Mouse (Mus musculus) activated CD4-positive, CD25-positive, alpha-beta regulatory T cell, adult 4 months (primary cell): ENCODE results near the gene Zscan12. TPM values are rescaled to one million over a fixed set of nuclear protein-coding genes. Genes with fewer than 3 reads are reported as not detected.

Source experiments
- ATAC-seq: one replicate; pipeline ENCODE4 v1.8.0; 2017
- polyA plus RNA-seq, 2 experiments: library from polyadenylated mRNA; unstranded; fragments of 100-300 nt; shearing (Covaris generic); gene quantifications; one replicate each; pipeline ENCODE4 v1.2.1; 2017

Gene Zscan12
- polyA plus RNA-seq, 2 experiments from 2014 or later: 5.4 to 6.2 TPM

DNA sequence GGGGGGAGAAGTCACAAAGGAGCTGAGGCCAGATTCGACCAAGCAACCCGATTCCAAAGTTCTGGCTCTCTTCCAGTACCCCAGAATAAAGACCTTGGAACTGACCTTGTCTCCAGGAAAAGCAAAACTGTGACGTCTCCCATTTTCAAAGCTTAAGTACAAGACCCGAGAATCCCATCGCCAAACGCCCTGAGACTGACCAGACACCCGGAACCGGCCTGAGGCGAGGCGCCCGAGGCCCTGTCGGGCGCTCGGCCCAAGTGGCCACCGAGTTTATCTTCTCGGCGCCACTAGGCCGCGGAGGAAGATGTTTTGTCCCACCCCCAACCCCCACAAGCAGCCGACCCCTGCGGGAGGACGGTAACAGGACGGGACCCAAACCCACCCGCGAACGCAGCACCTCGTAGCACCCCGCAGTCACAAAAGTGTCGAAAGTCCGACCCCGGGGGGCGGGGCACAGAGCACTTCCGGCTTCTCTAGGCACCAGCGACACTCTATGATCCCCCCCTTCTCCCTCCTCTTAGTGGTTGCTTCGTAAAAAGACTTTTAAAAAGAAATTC lies 39.7 kb downstream of the Zscan12 start, which contains the start of gene Zkscan3:
TSS of gene Zkscan3 (minus strand) at position 469 of the 560 bp plus-strand sequence.
- ATAC-seq: peak; percentile 97

DNA sequence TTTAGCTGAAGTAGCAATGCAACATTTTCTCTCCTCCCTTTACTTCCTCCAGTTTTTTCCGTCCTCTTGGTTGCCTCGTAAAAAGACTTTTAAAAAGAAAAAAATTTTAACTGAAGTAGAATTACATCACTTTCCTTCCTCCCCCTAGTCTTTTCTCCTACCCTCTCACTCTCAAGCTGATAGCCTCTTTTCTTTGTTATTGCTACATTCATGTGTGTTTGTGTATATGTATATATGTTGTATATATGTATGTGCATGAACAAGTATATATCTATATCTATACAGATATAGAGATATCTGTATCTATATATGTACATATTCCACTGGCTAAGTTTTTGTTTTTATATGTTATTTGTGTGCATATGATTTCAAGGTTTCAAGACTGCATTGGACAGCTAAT lies 40.2 kb downstream of the Zscan12 start:
- ATAC-seq: peak; percentile 12

DNA sequence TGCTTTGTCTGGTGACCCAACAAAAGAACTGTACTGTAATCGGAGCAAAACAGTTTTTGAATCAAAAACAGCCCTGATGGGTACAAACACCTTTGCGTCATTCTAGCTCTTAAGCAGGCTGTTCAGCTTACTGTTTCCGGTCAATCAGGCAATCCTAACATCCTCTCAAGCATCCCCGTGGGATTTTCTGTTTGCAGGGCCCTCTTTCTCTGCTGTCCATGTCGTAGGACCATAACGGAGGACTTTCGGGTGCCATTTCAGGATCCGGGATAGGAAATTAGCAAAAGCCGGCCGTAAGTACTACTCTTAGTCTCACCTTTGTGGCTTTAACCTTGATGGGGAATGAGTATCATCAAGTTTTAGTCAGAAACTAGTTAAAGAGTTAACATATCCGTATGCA lies 44.7 kb downstream of the Zscan12 start:
- ATAC-seq: no peak

GRCm38 (mm10) chr13:21407969-21408804 lies 45.6 kb downstream of the Zscan12 start:
- peak; percentile 70 for ATAC-seq

GRCm38 (mm10) chr13:21408805-21409459 lies 46.3 kb downstream of the Zscan12 start:
- ATAC-seq: no peak

DNA sequence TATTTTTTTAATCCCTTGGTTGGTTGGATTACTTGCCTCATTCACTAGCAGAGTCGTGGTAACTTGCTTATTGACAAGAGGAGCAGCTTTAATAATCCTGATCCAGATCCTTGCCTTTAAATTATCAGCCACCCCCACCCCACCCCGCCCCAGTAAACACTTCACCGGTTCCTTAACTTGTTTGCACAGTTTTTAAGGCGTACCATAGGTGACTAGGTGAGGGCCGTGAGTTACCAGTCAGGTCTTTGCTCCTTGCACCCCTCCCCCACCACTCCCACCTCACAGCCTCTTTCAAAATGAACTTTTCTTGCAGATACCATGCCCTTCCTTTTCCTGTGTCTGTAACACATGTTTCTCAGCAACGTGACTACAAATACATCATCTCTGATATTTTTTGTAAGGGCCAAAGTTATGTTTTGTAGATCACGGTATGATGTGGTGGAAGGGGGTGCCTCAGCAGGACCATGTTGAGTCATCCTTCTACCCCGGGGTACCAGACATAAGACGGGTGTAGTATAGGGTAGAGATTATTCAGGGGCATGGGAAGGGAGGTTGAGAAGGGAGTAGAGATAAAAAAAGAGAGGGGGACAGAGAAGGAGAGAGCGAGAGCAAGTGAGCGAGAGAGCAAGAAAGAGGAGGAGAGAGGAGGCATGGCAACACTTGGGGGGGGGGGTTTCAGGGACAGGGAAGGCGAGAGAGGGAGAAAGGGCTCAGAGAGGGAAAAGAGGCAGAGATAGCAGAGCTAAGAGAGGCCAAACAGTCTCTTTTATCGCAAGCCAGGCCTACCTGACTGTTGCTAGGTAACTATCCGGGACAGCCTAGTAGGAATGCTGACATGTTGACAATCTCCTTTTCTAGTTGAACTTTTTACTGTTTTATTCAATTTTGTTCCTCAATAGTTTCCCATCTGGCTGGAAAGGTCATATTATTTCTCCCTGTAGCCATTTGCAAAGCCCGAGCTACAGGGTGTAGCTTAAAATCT lies 51.9 kb downstream of the Zscan12 start:
- ATAC-seq: no peak

GRCm38 (mm10) chr13:21415266-21415665 lies 52.6 kb downstream of the Zscan12 start:
- ATAC-seq: no peak

- no peak for ATAC-seq
Measured at GRCm38 (mm10) chr13:21415750-21416149, 53.1 kb downstream of the Zscan12 start.

DNA sequence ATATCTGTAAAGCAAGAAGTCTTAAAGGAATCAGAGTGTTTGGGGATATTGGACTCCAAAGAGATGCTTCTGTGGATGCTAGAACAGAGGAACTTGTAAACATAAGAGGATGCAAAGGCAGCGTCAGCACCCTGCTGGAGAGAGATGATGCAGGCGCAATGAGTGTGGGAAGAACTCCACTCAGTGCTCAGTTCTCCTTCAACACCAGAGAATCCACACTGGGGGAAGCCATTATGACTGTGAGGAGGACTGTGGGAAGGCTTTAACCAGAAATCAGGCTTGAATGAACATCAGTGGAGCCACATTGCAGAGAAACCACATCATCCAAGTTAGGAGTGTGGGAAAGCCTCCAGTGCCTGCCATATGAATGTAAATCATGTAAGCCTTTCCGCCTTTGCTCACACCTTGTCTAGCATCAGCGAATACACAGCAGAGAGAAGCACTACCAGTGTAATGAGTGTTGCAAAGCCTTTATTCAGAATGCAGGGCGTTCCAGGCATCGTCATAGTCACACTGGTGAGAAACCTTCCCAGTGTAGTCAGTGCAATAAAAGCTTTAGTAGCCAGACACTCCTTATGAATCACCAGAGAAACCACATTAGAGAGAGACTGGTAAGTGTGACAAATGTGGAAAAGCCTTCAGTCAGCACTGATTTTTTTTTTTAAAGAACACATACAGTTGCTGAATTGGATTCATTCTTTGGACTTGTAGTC lies 54.8 kb downstream of the Zscan12 start:
- ATAC-seq: no peak

DNA sequence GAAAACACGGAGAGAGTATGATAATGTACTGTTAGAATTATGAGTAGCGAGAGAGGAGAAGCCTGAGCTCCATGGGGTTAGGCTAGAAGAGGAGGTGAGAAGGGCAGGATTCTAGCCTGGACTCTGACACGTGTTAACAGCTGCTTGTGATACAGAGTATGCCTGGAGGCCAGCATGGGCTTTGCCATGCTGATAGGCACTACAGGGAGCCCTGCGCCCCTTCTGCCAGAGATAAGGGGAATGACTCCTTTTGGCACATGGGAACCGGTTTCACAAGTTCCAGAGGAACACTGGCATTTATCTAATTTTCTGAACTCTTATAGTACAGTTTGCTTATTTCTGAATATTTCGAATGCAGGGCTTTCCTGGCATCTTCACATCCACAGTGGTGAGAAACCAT lies 56.2 kb downstream of the Zscan12 start:
- ATAC-seq: no peak

Other genes with a start within 250 kb of the Zscan12 start
- not detected for gene Olfr263, start 233.2 kb upstream of the Zscan12 start, polyA plus RNA-seq
- gene Olfr1368, start 217.0 kb upstream of the Zscan12 start, polyA plus RNA-seq: not detected
- 10 to 100 TPM; 16.2 to 18.4 TPM for gene Trim27, start 183.4 kb upstream of the Zscan12 start, polyA plus RNA-seq
- not detected for gene Gpx5, start 70.1 kb upstream of the Zscan12 start, polyA plus RNA-seq
- not detected for gene Gpx6, start 50.7 kb upstream of the Zscan12 start, polyA plus RNA-seq
- gene Olfr1367, start 15.9 kb upstream of the Zscan12 start, polyA plus RNA-seq: not detected
- gene Zkscan3, start 39.9 kb downstream of the Zscan12 start, polyA plus RNA-seq: 10 to 100 TPM; 24.1 to 34.5 TPM
- 1 to 10 TPM in 1 of 2 experiments, under 1 TPM in 1; 0.82 to 1.4 TPM for gene Pgbd1, start 78.2 kb downstream of the Zscan12 start, polyA plus RNA-seq
- 10 to 100 TPM; 52.6 to 54.9 TPM for gene Zscan26, start 90.9 kb downstream of the Zscan12 start, polyA plus RNA-seq
- not detected for gene Nkapl, start 105.7 kb downstream of the Zscan12 start, polyA plus RNA-seq
- gene Zkscan4, start 116.1 kb downstream of the Zscan12 start, polyA plus RNA-seq: not detected
- gene Gm10065, start 116.6 kb downstream of the Zscan12 start, polyA plus RNA-seq: not detected
- gene AK157302, start 132.4 kb downstream of the Zscan12 start, polyA plus RNA-seq: under 1 TPM in 1 of 2 experiments, not detected in 1; 0.50 TPM
- 10 to 100 TPM in 1 of 2 experiments, 1 to 10 TPM in 1; 2.5 to 45.3 TPM for gene Gm11273, start 138.6 kb downstream of the Zscan12 start, polyA plus RNA-seq
- 10 to 100 TPM in 1 of 2 experiments, 1 to 10 TPM in 1; 5.0 to 10.1 TPM for gene Zkscan8, start 168.3 kb downstream of the Zscan12 start, polyA plus RNA-seq
- not detected for gene Olfr1366, start 180.0 kb downstream of the Zscan12 start, polyA plus RNA-seq
- gene Olfr1535, start 197.1 kb downstream of the Zscan12 start, polyA plus RNA-seq: under 1 TPM in 1 of 2 experiments, not detected in 1; 0.40 TPM
- not detected for gene Olfr1364, start 218.9 kb downstream of the Zscan12 start, polyA plus RNA-seq